Mouse (Mus musculus): ENCODE data around the gene D130043K22Rik.

- TF ChIP-seq GATA1 (IDR thresholded peaks at IDR 0.05; ENCODE audit: borderline replicate concordance, low read length), result no peak
- no peak for TF ChIP-seq FLI1 (IDR thresholded peaks at IDR 0.05; ENCODE audit: low read length)
Observed at GRCm38 (mm10) chr13:24859115-24859514, 14.2 kb downstream of the D130043K22Rik start.

Measured in megakaryocyte, embryonic 14.5 days (primary cell).